Mouse (Mus musculus): ENCODE measurements around the gene Nxpe3.

DNA sequence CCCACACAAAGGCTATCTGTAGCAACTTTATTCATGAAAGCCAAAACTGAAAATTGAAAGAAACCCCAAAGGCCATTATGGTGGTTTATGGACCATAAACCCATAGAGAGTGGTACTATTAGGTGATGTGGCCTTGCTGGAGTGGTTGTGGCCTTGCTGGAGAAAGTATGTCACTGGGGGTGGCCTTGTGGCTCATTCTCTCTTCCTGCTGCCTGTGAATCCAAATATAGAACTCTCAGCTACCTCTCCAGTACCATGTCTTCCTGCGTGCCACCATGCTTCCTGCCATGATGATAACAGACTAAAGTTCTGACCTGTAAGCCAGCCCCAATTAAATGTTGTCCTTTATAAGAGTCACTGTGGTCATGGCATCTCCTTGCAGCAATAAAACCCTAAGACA, 90.3 kb downstream of the Nxpe3 start:
- TF ChIP-seq POLR2A (IDR thresholded peaks at IDR 0.05; ENCODE audit: low read depth, low read length) (no peak), CTCF (IDR thresholded peaks at IDR 0.05; ENCODE audit: extremely low read depth, insufficient read length, insufficient replicate concordance, low read depth, low read length) (no peak)
